Mouse (Mus musculus): ENCODE results near the gene Olfr1368.

Gene Olfr1368

DNA sequence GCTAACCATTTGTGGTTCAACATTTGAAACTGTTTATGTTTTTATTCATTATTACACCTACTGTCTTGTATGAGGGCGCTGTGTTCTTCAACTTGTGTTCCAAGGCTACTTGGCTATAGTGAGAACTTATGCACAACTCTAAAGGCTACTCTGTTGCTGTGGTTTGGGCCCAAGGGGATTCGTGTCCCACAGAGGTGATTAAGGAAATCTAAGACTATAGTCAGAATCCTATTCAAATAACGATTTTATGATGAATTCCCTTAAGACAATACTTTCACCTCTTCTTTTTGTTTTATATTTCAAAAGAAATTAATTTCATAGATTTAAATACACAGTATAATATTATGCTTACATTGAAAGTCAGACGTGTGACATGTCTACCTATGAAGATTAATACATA, at the start of gene Olfr1368:
TSS of gene Olfr1368 (minus strand) at position 101 of the 400 bp plus-strand sequence.
- no peak for DNase-seq

GRCm38 (mm10) chr13:21185521-21185920, 39.9 kb upstream of the Olfr1368 start:
- DNase-seq: no peak

DNA sequence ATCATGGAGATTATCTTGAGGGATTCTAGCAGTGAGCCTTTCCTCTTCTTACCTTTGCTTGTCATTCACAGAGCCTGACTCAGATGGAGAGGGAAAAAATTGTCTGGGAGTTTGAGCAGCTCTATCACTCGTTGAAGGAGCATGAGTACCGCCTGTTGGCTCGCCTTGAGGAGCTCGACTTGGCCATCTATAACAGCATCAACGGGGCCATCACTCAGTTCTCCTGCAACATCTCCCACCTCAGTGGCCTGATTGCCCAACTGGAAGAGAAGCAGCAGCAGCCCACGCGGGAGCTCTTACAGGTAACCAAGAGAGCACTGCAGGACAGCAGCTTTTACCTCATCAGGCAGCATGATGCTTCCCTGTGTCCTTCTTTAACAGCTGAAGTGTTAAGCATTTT, 38.0 kb upstream of the Olfr1368 start:
- no peak for DNase-seq

- no peak for DNase-seq
Measured at GRCm38 (mm10) chr13:21183066-21183465, 37.4 kb upstream of the Olfr1368 start.

- DNase-seq: no peak
Measured at GRCm38 (mm10) chr13:21181996-21182395, 36.3 kb upstream of the Olfr1368 start.

GRCm38 (mm10) chr13:21180551-21181530, 35.2 kb upstream of the Olfr1368 start:
- DNase-seq: peak; percentile 84

GRCm38 (mm10) chr13:21179724-21180550, 34.3 kb upstream of the Olfr1368 start:
- DNase-seq: peak; percentile 86

GRCm38 (mm10) chr13:21179367-21179723, 33.7 kb upstream of the Olfr1368 start, which contains the start of gene Trim27:
Gene Trim27 (plus strand): TSS chr13:21179445.
- no peak for DNase-seq

DNA sequence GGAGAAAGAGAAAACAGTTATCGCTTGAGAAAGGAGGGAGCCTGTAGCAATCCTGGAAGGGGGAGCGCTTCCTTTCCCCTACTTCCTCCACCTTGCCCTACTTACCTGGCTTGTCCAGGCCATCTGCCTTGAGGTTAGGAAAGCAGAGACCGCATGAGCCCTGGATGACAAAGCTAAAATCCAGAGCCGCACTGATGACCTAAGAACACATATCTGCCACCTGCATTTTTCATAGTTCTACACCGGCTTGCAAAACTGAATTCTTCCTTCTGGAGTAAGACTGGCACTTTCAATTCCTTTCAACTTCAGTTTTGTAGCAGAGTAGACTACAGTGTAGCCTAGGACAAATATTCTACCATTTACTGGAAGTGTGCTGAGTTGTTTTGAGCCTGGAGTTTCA, 32.7 kb upstream of the Olfr1368 start:
- no peak for DNase-seq

- DNase-seq: no peak
Measured at GRCm38 (mm10) chr13:21177657-21178056, 32.0 kb upstream of the Olfr1368 start.

DNA sequence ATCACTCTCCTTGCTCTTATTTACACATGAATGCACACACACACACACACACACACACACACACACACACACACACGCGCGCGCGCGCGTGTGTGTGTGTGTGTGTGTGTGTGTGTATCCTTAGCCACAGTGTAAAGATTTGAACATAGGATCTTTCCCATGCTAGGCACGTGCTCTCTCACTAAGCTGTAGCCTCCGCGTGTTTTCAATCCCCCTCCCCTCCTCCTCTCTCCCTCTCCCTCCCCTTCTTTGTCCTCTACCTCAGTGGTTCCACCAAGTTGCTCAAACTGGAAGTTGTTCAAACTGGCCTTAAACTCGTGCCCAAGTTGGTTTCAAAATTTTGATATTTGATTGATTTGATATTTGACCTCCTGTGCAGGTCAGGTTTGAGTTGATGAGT, 31.1 kb upstream of the Olfr1368 start:
- DNase-seq: no peak

- peak; percentile 83 to 85 for DNase-seq
Measured at GRCm38 (mm10) chr13:21173072-21173471, 27.4 kb upstream of the Olfr1368 start.

GRCm38 (mm10) chr13:21172241-21173027, 26.8 kb upstream of the Olfr1368 start:
- peak; percentile 74 to 75 for DNase-seq

DNA sequence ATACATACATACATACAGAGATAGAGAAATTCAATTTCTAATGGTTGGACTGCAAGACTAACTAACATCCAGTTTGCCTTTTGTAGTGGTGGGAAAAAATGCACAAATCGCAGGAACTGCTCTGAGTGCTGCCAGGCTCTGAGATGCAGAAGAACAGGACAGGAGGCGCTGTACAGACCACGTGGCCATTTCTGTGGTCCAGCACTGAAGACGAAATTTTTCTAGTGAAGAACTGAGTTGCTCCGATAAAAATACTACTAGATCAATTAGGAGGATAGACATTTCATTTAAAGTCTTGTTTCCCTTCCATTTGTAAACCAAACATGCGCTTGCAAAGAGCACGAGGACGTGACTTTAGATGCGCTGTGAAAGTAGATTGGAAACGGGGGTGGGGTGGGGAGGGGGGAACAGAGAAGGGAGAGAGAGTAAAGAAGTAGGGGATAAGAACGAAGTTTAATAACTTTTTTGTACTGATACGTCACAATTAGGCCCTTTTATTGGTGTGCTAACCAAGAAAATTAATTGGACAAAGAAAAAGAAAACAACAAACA, 26.0 kb upstream of the Olfr1368 start:
- peak; percentile 59 to 63 for DNase-seq

GRCm38 (mm10) chr13:21171156-21171530, 25.5 kb upstream of the Olfr1368 start:
- peak; percentile 32 to 44 for DNase-seq

DNA sequence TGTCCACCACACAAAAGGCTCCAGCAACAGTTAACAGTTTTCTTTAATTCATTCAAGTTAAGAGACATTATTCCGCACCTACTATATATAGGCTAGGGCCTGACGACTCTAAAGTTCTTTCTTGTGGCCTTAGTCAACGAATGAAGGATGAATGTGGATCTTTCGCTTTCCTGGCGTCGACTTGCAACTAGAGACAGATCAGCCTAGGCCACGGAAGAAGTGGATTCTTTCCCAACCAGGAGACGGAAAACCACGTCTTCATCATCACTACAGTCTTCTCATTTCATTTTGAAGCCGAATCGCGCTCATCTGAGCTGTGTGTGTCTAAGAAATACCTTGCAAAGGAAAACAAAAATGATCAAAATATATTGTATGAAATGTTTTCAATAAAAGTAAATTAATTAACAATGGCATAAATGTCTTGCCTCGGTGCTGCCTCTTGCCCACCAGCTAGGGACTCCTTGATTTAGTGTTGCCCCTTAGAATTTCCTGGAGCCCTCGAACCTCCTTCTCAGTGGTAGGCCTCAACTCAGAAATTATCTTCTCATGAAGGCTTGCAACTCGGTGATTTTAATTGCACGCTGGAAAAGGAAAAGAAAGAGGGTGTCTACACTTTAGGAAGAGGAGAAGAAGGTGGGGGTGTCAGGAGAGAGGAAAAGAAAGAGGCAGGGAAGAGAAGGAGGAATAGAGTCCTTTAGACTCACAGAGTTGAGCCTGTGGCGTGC, 24.9 kb upstream of the Olfr1368 start:
- DNase-seq: no peak

DNA sequence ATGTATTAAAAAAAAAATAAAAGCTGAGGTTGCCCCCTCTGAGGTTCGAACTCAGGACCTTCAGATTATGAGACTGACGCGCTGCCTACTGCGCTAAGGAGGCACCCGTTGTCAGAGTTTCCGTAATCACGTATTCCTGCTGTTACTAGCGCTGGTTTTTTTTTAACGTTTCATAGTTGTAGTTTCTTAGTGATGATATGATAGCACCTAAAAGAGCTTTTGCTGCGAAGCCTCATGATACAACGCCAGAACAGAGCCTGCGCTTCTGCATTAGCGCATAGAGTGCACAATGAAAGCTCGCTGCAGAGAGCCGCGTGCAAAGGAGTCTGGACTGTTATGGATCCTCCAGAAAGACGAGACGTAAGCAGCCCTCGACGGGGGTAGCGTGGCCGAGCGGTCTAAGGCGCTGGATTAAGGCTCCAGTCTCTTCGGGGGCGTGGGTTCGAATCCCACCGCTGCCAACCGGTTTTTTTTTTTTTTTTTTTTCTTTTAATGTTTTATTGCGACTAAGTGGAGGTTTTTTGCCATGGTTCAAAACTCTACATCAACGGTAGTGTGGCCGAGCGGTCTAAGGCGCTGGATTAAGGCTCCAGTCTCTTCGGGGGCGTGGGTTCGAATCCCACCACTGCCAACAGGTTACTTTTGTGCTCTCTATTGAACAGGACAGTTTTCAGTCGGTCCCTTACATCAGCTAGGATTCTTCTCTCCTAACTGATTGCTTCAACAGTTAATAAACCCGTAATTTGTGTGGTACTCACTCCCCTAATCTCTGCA, 24.2 kb upstream of the Olfr1368 start:
- DNase-seq: peak; percentile 87 to 88

DNA sequence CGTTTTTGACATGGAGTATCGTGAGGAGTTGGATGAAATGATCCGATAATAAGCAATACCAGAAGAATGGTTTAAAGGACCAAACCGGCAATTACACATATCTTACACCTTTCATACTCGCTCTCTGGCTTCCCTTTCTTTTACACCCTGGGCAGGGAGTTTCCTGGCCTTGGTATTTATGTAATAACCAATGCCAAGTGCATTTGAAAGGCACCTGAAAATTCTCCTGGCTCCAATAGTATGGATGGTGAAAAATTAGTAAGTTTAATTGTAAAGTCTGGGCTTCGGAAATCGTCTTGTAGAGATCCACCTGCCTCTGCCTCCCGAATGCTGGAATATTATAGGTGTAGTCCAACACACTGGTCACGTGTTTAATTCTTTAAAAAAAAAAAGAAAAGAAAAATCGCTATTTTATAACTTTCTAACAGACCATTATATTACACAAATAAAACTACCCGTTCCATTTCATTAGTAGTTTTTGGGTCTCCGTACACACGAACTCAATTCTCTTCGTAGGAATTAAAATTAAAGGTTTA, 23.5 kb upstream of the Olfr1368 start:
- peak in 1 of 2 experiments; percentile 23 for DNase-seq

DNA sequence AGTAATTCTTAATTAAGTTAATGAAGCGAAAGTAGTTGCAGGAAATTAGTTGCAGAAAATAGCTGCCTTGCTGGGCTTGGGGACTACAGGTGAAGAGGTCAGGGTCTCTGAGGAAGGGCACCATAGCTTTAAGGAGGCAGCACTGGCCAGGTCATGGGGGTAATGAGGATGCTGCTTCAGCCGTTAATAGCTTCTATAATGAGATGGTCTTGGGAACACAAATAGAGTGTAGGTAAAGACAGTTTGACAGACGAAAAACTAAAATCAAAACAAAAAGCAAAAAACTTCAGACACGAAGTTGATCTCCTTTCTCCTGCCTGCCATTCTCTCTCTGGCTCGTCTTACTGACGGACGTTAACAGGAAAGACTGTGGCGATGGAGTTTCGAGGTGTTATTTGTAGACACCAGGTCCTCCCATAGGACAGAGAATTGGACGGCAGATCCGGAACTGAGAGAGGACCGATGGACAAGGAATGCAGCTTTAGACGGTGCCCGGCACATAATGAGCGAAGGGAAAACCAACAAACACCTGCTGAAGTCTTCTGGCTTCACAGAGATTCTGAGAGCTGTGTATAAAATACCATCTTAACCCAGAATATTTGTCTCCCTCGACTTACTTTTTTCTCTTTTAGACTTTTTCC, 22.8 kb upstream of the Olfr1368 start:
- DNase-seq: peak; percentile 45 to 59

DNA sequence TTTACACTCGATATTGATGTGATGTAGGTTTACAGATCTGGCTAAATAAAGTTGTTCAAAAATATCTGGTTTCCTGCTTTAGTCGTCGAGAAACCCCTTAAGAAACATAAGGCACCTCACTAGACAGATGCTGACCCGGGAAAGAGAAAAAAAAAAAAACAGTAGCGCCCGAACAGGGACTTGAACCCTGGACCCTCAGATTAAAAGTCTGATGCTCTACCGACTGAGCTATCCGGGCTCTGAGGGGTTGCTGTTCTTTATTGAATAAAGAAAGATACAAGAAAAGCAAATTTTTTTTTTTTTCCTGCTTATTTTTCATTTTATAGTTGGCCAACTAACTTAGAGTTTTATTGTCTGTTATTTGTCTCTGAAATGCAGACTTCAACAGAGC, 22.2 kb upstream of the Olfr1368 start:
- DNase-seq: peak; percentile 34 to 48
